Mouse (Mus musculus) megakaryocyte, embryonic 14.5 days (primary cell): ENCODE data around the gene Stpg4. TPM values are rescaled to one million over a fixed set of nuclear protein-coding genes. Genes with fewer than 3 reads are reported as not detected.

Experiments
- H3K27me3 ChIP-seq: replicated peaks from 2 replicates; pipeline ENCODE3; 2012; ENCODE audit warnings: inconsistent platforms
- H3K36me3 ChIP-seq: replicated peaks from 2 replicates; pipeline ENCODE3; 2012; ENCODE audit warnings: low read length, inconsistent platforms, mixed read lengths
- H3K4me1 ChIP-seq: 2 replicates; pipeline ENCODE4 v1.6.1; 2012; ENCODE audit warnings: inconsistent platforms
- H3K4me3 ChIP-seq: replicated peaks from 2 replicates; pipeline ENCODE3; 2012; ENCODE audit warnings: moderate library complexity, mild to moderate bottlenecking, inconsistent platforms
- H3K9me3 ChIP-seq: 2 replicates; pipeline ENCODE4 v1.6.1; 2012; ENCODE audit warnings: inconsistent platforms
- FLI1 ChIP-seq: IDR thresholded peaks from 2 replicates; pipeline ENCODE4 v1.6.1; 2012; ENCODE audit warnings: low read length, inconsistent platforms, mixed read lengths
- GATA1 ChIP-seq: IDR thresholded peaks from 3 replicates; pipeline ENCODE4 v1.6.1; 2012; ENCODE audit warnings: mixed read lengths, low read length, inconsistent platforms, borderline replicate concordance
- polyA plus RNA-seq: library from polyadenylated mRNA; stranded (reverse); fragments of >175 nt; gene quantifications from 2 replicates; pipeline ENCODE4 v1.2.3, GENCODE M21; 2012; ENCODE audit warnings: low replicate concordance; ENCODE audit not compliant: insufficient read depth

Gene Stpg4
- polyA plus RNA-seq, 1 experiment: not detected

- H3K9me3 ChIP-seq: no peaks in the 10 kb centered on the region
- TF ChIP-seq GATA1: no peak
- no peak for TF ChIP-seq FLI1
- H3K4me1 ChIP-seq: peaks cover 48% of the 10 kb centered on the region
- peak overlapping the region; percentile 96 for H3K4me3 ChIP-seq
- peaks cover 14% of the 10 kb centered on the region for H3K36me3 ChIP-seq
- peaks cover 4% of the 10 kb centered on the region for H3K27me3 ChIP-seq
These were observed 20.2 kb upstream of the Stpg4 start for GRCm38 (mm10) chr17:87447612-87448200.

- no peak; the same call in 2 of the 3 replicates for TF ChIP-seq GATA1
- no peak for TF ChIP-seq FLI1
- H3K9me3 ChIP-seq: no peaks in the 10 kb centered on the region
- H3K36me3 ChIP-seq: peaks cover 21% of the 10 kb centered on the region
- H3K4me3 ChIP-seq: peak within 1 kb of the TSS; percentile 96
- peaks cover 52% of the 10 kb centered on the region for H3K4me1 ChIP-seq
- H3K27me3 ChIP-seq: no peaks in the 10 kb centered on the region
These were observed 19.4 kb upstream of the Stpg4 start, which contains the start of gene Calm2 for GRCm38 (mm10) chr17:87446767-87447611. TSS of gene Calm2 (minus strand) at chr17:87446935.

GRCm38 (mm10) chr17:87445917-87446766, 18.6 kb upstream of the Stpg4 start:
- Histone ChIP-seq H3K4me3 (peak overlapping the region; percentile 96), H3K4me1 (peaks cover 61% of the 10 kb centered on the region), H3K27me3 (no peaks in the 10 kb centered on the region), H3K36me3 (peaks cover 29% of the 10 kb centered on the region), H3K9me3 (no peaks in the 10 kb centered on the region)
- TF ChIP-seq FLI1 (no peak), GATA1 (no peak)

GRCm38 (mm10) chr17:87445337-87445916, 17.9 kb upstream of the Stpg4 start:
- TF ChIP-seq GATA1: no peak
- no peak for TF ChIP-seq FLI1
- H3K4me1 ChIP-seq: peaks cover 58% of the 10 kb centered on the region
- no peaks in the 10 kb centered on the region for H3K9me3 ChIP-seq
- no peaks in the 10 kb centered on the region for H3K27me3 ChIP-seq
- peaks cover 30% of the 10 kb centered on the region for H3K36me3 ChIP-seq
- H3K4me3 ChIP-seq: peak overlapping the region; percentile 96

GRCm38 (mm10) chr17:87444763-87445162, 17.2 kb upstream of the Stpg4 start:
- H3K4me1 ChIP-seq: peaks cover 62% of the 10 kb centered on the region
- H3K9me3 ChIP-seq: no peaks in the 10 kb centered on the region
- no peaks in the 10 kb centered on the region for H3K27me3 ChIP-seq
- peaks cover 36% of the 10 kb centered on the region for H3K36me3 ChIP-seq
- no peak for TF ChIP-seq FLI1
- no peak for TF ChIP-seq GATA1
- H3K4me3 ChIP-seq: peak overlapping the region; percentile 96

GRCm38 (mm10) chr17:87441537-87441936, 14.0 kb upstream of the Stpg4 start:
- Histone ChIP-seq H3K4me3 (no peak overlapping the region), H3K9me3 (no peaks in the 10 kb centered on the region), H3K27me3 (no peaks in the 10 kb centered on the region), H3K4me1 (peaks cover 57% of the 10 kb centered on the region), H3K36me3 (peaks cover 46% of the 10 kb centered on the region)
- TF ChIP-seq GATA1 (no peak), FLI1 (no peak)

GRCm38 (mm10) chr17:87439441-87439840, 11.9 kb upstream of the Stpg4 start:
- Histone ChIP-seq H3K36me3 (peaks cover 63% of the 10 kb centered on the region), H3K4me3 (no peak overlapping the region), H3K4me1 (peaks cover 53% of the 10 kb centered on the region), H3K9me3 (no peaks in the 10 kb centered on the region), H3K27me3 (no peaks in the 10 kb centered on the region)
- TF ChIP-seq GATA1: no peak
- TF ChIP-seq FLI1: no peak

GRCm38 (mm10) chr17:87433929-87434328, 6.4 kb upstream of the Stpg4 start:
- Histone ChIP-seq H3K4me3 (no peak overlapping the region), H3K4me1 (peaks cover 21% of the 10 kb centered on the region), H3K36me3 (peaks cover 74% of the 10 kb centered on the region), H3K27me3 (no peaks in the 10 kb centered on the region), H3K9me3 (no peaks in the 10 kb centered on the region)
- TF ChIP-seq FLI1 (no peak), GATA1 (no peak)

- no peak for TF ChIP-seq FLI1
- Histone ChIP-seq H3K4me3 (no peak overlapping the region), H3K9me3 (no peaks in the 10 kb centered on the region), H3K4me1 (peaks cover 16% of the 10 kb centered on the region), H3K36me3 (peaks cover 78% of the 10 kb centered on the region), H3K27me3 (no peaks in the 10 kb centered on the region)
These were observed 5.2 kb upstream of the Stpg4 start for GRCm38 (mm10) chr17:87432743-87433142.
